Mouse (Mus musculus): ENCODE data around the gene Trip11.

The Trip11 gene

GRCm38 (mm10) chr12:101893296-101893695 lies 19.8 kb downstream of the Trip11 start:
- DNase-seq, result no peak

GRCm38 (mm10) chr12:101892832-101893231 lies 20.2 kb downstream of the Trip11 start:
- no peak for DNase-seq

GRCm38 (mm10) chr12:101891066-101891465 lies 22.0 kb downstream of the Trip11 start:
- no peak for DNase-seq

- no peak for DNase-seq
Measured at GRCm38 (mm10) chr12:101889351-101889750, 23.7 kb downstream of the Trip11 start.

GRCm38 (mm10) chr12:101888312-101888711 lies 24.8 kb downstream of the Trip11 start:
- no peak for DNase-seq

- DNase-seq, result no peak
Measured at GRCm38 (mm10) chr12:101884926-101885325, 28.1 kb downstream of the Trip11 start.

GRCm38 (mm10) chr12:101876374-101876773 lies 36.7 kb downstream of the Trip11 start:
- no peak for DNase-seq

GRCm38 (mm10) chr12:101875107-101875506 lies 38.0 kb downstream of the Trip11 start:
- no peak for DNase-seq

- DNase-seq, result no peak
Measured at GRCm38 (mm10) chr12:101862286-101862964, 50.6 kb downstream of the Trip11 start.

- no peak for DNase-seq
Measured at GRCm38 (mm10) chr12:101860256-101860655, 52.8 kb downstream of the Trip11 start.

- DNase-seq, result no peak
Measured at GRCm38 (mm10) chr12:101858011-101858410, 55.1 kb downstream of the Trip11 start.

GRCm38 (mm10) chr12:101854336-101854735 lies 58.7 kb downstream of the Trip11 start:
- no peak for DNase-seq

- DNase-seq, result no peak
Measured at GRCm38 (mm10) chr12:101851846-101852564, 61.1 kb downstream of the Trip11 start.

- DNase-seq, result no peak
Measured at GRCm38 (mm10) chr12:101851314-101851713, 61.8 kb downstream of the Trip11 start.

- no peak for DNase-seq
Measured at GRCm38 (mm10) chr12:101836546-101837274, 76.4 kb downstream of the Trip11 start.

GRCm38 (mm10) chr12:101834715-101835114 lies 78.4 kb downstream of the Trip11 start:
- no peak for DNase-seq

GRCm38 (mm10) chr12:101833776-101834175 lies 79.3 kb downstream of the Trip11 start:
- DNase-seq, result no peak

- no peak for DNase-seq
Measured at GRCm38 (mm10) chr12:101833115-101833506, 80.0 kb downstream of the Trip11 start.

- DNase-seq, result no peak
Measured at GRCm38 (mm10) chr12:101832179-101833114, 80.6 kb downstream of the Trip11 start.

- DNase-seq, result no peak
Measured at GRCm38 (mm10) chr12:101831221-101831620, 81.8 kb downstream of the Trip11 start.

- no peak for DNase-seq
Measured at GRCm38 (mm10) chr12:101823161-101823560, 89.9 kb downstream of the Trip11 start.

GRCm38 (mm10) chr12:101821596-101821995 lies 91.5 kb downstream of the Trip11 start:
- DNase-seq, result no peak

GRCm38 (mm10) chr12:101819570-101819969 lies 93.5 kb downstream of the Trip11 start:
- no peak for DNase-seq
